Comparison of ENCODE assay signal across 8 mouse cellular contexts in genomic region chr17:34197904-34198520, GRCm38 (mm10). TPM values are rescaled to one million over a fixed set of nuclear protein-coding genes. Genes with fewer than 3 reads are reported as not detected.
DNase-seq lines count a peak whose midpoint lies in the region; ATAC-seq lines count a peak whose summit lies in the region.

No protein-coding gene starts in this region.

- peak; percentile 38 for DNase-seq in retina, postnatal 1 day
- DNase-seq in retina, embryonic 14.5 days (ENCODE audit: low spot score) = no peak
- DNase-seq in forebrain, embryonic 14.5 days (ENCODE audit: low spot score) = no peak
- peak; percentile 23 for DNase-seq in liver
- DNase-seq in thymus, postnatal 25 days = peak; percentile 85
- DNase-seq in embryo, embryonic 11 days = no peak

- no peaks in the 10 kb centered on the region for H3K4me1 ChIP-seq in forebrain, embryonic 14.5 days (ENCODE audit: control insufficient read depth, insufficient read depth, low read length)
- H3K4me1 ChIP-seq in hindbrain, embryonic 13.5 days (replicated peaks) = peaks cover 21% of the 10 kb centered on the region
- H3K4me1 ChIP-seq in midbrain, embryonic 16.5 days (ENCODE audit: control insufficient read depth, insufficient read depth, low read length) = peaks cover 3% of the 10 kb centered on the region; the same call in 1 of the 2 replicates

- H3K4me3 ChIP-seq in forebrain, embryonic 14.5 days (ENCODE audit: low read depth, low read length) = peak overlapping the region; percentile 27
- peak overlapping the region; percentile 45 for H3K4me3 ChIP-seq in hindbrain, embryonic 13.5 days
- peak overlapping the region; percentile 43 for H3K4me3 ChIP-seq in midbrain, embryonic 16.5 days (ENCODE audit: low read depth, low read length)

- H3K36me3 ChIP-seq in forebrain, embryonic 14.5 days (ENCODE audit: control insufficient read depth, insufficient read depth, low read length) = no peaks in the 10 kb centered on the region
- no peaks in the 10 kb centered on the region for H3K36me3 ChIP-seq in hindbrain, embryonic 13.5 days
- no peaks in the 10 kb centered on the region for H3K36me3 ChIP-seq in midbrain, embryonic 16.5 days (ENCODE audit: control insufficient read depth, insufficient read depth, low read length)

- H3K4me2 ChIP-seq in forebrain, embryonic 14.5 days (ENCODE audit: low read length) = peak overlapping the region; percentile 52
- H3K4me2 ChIP-seq in hindbrain, embryonic 13.5 days = peak overlapping the region; percentile 76
- H3K4me2 ChIP-seq in midbrain, embryonic 16.5 days (ENCODE audit: low read length) = peak overlapping the region; percentile 71

- H3K27ac ChIP-seq in forebrain, embryonic 14.5 days (ENCODE audit: low read depth, low read length) = no peak overlapping the region
- no peak overlapping the region for H3K27ac ChIP-seq in hindbrain, embryonic 13.5 days
- H3K27ac ChIP-seq in midbrain, embryonic 16.5 days (ENCODE audit: low read length) = no peak overlapping the region

- 1% methylated on average over 32 of the region's 32 CpGs for WGBS in forebrain, embryonic 14.5 days
- WGBS in hindbrain, embryonic 13.5 days = 2% methylated on average over 32 of the region's 32 CpGs
- 2% methylated on average over 32 of the region's 32 CpGs for WGBS in midbrain, embryonic 16.5 days

- peak overlapping the region; percentile 10; the same call in 1 of the 2 replicates for H3K9ac ChIP-seq in forebrain, embryonic 14.5 days (ENCODE audit: low read length)
- H3K9ac ChIP-seq in hindbrain, embryonic 13.5 days = no peak overlapping the region
- H3K9ac ChIP-seq in midbrain, embryonic 16.5 days (ENCODE audit: low read depth, low read length) = no peak overlapping the region

- peak; percentile 42; the same call in 1 of the 2 replicates for ATAC-seq in forebrain, embryonic 14.5 days
- ATAC-seq in hindbrain, embryonic 13.5 days (ENCODE audit: low FRiP score) = peak; percentile 30; the same call in 1 of the 2 replicates
- peak; percentile 27; the same call in 1 of the 2 replicates for ATAC-seq in midbrain, embryonic 16.5 days

- no peaks in the 10 kb centered on the region for H3K9me3 ChIP-seq in forebrain, embryonic 14.5 days (replicated peaks; ENCODE audit: control insufficient read depth, low read length)
- H3K9me3 ChIP-seq in hindbrain, embryonic 13.5 days = no peaks in the 10 kb centered on the region
- H3K9me3 ChIP-seq in midbrain, embryonic 16.5 days (replicated peaks; ENCODE audit: control insufficient read depth, low read length, poor library complexity, severe bottlenecking) = no peaks in the 10 kb centered on the region

- peaks cover 46% of the 10 kb centered on the region for H3K27me3 ChIP-seq in forebrain, embryonic 14.5 days (replicated peaks; ENCODE audit: control insufficient read depth, insufficient read depth, low read length)
- H3K27me3 ChIP-seq in hindbrain, embryonic 13.5 days = peaks cover 92% of the 10 kb centered on the region
- peaks cover 52% of the 10 kb centered on the region for H3K27me3 ChIP-seq in midbrain, embryonic 16.5 days (ENCODE audit: control insufficient read depth, insufficient read depth, low read depth, low read length)

RNA-seq across cellular contexts. Expression of gene Psmb8, which starts 0.5 kb away (rescaled TPM):
- 1.8 and 2.7 TPM in 2 replicates for polyA plus RNA-seq in forebrain, embryonic 14.5 days (2014; fragmentation: Nextera tagmentation; extraction: Ambion mirVana)
- polyA plus RNA-seq in hindbrain, embryonic 13.5 days (2015; fragmentation: Nextera tagmentation; extraction: Ambion mirVana) = 2.7 and 3.7 TPM in 2 replicates
- polyA plus RNA-seq in midbrain, embryonic 16.5 days (2015; fragmentation: Nextera tagmentation; extraction: Ambion mirVana) = 2.2 and 2.8 TPM in 2 replicates

RNA-seq across cellular contexts. Expression of gene Tap2, which starts 5.3 kb away (rescaled TPM):
- polyA plus RNA-seq in forebrain, embryonic 14.5 days (2014; fragmentation: Nextera tagmentation; extraction: Ambion mirVana) = 0.28 and 0.61 TPM in 2 replicates
- polyA plus RNA-seq in hindbrain, embryonic 13.5 days (2015; fragmentation: Nextera tagmentation; extraction: Ambion mirVana) = 2.1 and 2.2 TPM in 2 replicates
- 1.5 and 2.3 TPM in 2 replicates for polyA plus RNA-seq in midbrain, embryonic 16.5 days (2015; fragmentation: Nextera tagmentation; extraction: Ambion mirVana)

RNA-seq across cellular contexts. Expression of gene Psmb9, which starts 10.4 kb away (rescaled TPM):
- polyA plus RNA-seq in forebrain, embryonic 14.5 days (2014; fragmentation: Nextera tagmentation; extraction: Ambion mirVana) = 0.58 and 1.0 TPM in 2 replicates
- polyA plus RNA-seq in hindbrain, embryonic 13.5 days (2015; fragmentation: Nextera tagmentation; extraction: Ambion mirVana) = 0.89 and 1.5 TPM in 2 replicates
- 1.1 and 1.7 TPM in 2 replicates for polyA plus RNA-seq in midbrain, embryonic 16.5 days (2015; fragmentation: Nextera tagmentation; extraction: Ambion mirVana)

RNA-seq across cellular contexts. Expression of gene Tap1, which starts 10.7 kb away (rescaled TPM):
- polyA plus RNA-seq in forebrain, embryonic 14.5 days (2014; fragmentation: Nextera tagmentation; extraction: Ambion mirVana) = 1.1 and 1.2 TPM in 2 replicates
- polyA plus RNA-seq in hindbrain, embryonic 13.5 days (2015; fragmentation: Nextera tagmentation; extraction: Ambion mirVana) = 1.1 and 1.3 TPM in 2 replicates
- polyA plus RNA-seq in midbrain, embryonic 16.5 days (2015; fragmentation: Nextera tagmentation; extraction: Ambion mirVana) = 2.4 and 4.5 TPM in 2 replicates

RNA-seq across cellular contexts. Expression of gene H2-Ob, which starts 40.7 kb away (rescaled TPM):
- 0.18 TPM in 1 of 2 replicates, not detected in the other for polyA plus RNA-seq in forebrain, embryonic 14.5 days (2014; fragmentation: Nextera tagmentation; extraction: Ambion mirVana)
- polyA plus RNA-seq in hindbrain, embryonic 13.5 days (2015; fragmentation: Nextera tagmentation; extraction: Ambion mirVana) = 0.06 TPM in 1 of 2 replicates, not detected in the other
- polyA plus RNA-seq in midbrain, embryonic 16.5 days (2015; fragmentation: Nextera tagmentation; extraction: Ambion mirVana) = 0.40 TPM in 1 of 2 replicates, not detected in the other

Comparison
In these comparisons a context has a peak if more than half of its experiments do, and no peak if none do; other contexts are left out.
1. DNase-seq: peak in retina, postnatal 1 day (single experiment), liver (single experiment) and thymus, postnatal 25 days (single experiment); none in retina, embryonic 14.5 days (single experiment), forebrain, embryonic 14.5 days (single experiment) and embryo, embryonic 11 days (single experiment).
2. Peak in every context shown above with its lines, with median percentiles within 50 percentile points of each other: ATAC-seq, H3K4me2 ChIP-seq and H3K4me3 ChIP-seq.